Mouse (Mus musculus): ENCODE results near the gene Rab4a. TPM values are rescaled to one million over a fixed set of nuclear protein-coding genes. Genes with fewer than 3 reads are reported as not detected.

The Rab4a gene
- polyA plus RNA-seq, 1 experiment from 2014 or later = 68.9 TPM

- WGBS = 42% methylated on average over 12 of the region's 12 CpGs
- no peaks in the 10 kb centered on the region for H3K9me3 ChIP-seq
- no peak for DNase-seq (ENCODE audit: low spot score)
- H3K4me3 ChIP-seq = no peak overlapping the region
- H3K36me3 ChIP-seq = no peaks in the 10 kb centered on the region
- H3K27me3 ChIP-seq (ENCODE audit: insufficient read depth, poor library complexity, severe bottlenecking) = peaks cover 12% of the 10 kb centered on the region
- no peak overlapping the region for H3K27ac ChIP-seq
- H3K4me1 ChIP-seq = peaks cover 26% of the 10 kb centered on the region
Observed at GRCm38 (mm10) chr8:123773468-123773867, 32.3 kb upstream of the Rab4a start.

- Histone ChIP-seq H3K4me1 (peaks cover 19% of the 10 kb centered on the region), H3K9me3 (no peaks in the 10 kb centered on the region), H3K36me3 (no peaks in the 10 kb centered on the region), H3K4me3 (no peak overlapping the region), H3K27ac (no peak overlapping the region), H3K27me3 (ENCODE audit: insufficient read depth, poor library complexity, severe bottlenecking) (peaks cover 12% of the 10 kb centered on the region)
- no peak for DNase-seq (ENCODE audit: low spot score)
- 93% methylated on average over 1 of the region's 1 CpGs for WGBS
Observed at GRCm38 (mm10) chr8:123774491-123774890, 31.3 kb upstream of the Rab4a start.

GRCm38 (mm10) chr8:123777319-123777718 is 28.5 kb upstream of the Rab4a start:
- H3K9me3 ChIP-seq = no peaks in the 10 kb centered on the region
- 54% methylated on average over 7 of the region's 7 CpGs for WGBS
- no peaks in the 10 kb centered on the region for H3K36me3 ChIP-seq
- DNase-seq (ENCODE audit: low spot score) = no peak
- no peak overlapping the region for H3K27ac ChIP-seq
- peaks cover 31% of the 10 kb centered on the region for H3K4me1 ChIP-seq
- H3K4me3 ChIP-seq = no peak overlapping the region
- H3K27me3 ChIP-seq (ENCODE audit: insufficient read depth, poor library complexity, severe bottlenecking) = peaks cover 13% of the 10 kb centered on the region

GRCm38 (mm10) chr8:123780471-123780870 is 25.3 kb upstream of the Rab4a start:
- DNase-seq (ENCODE audit: low spot score) = no peak
- peaks cover 6% of the 10 kb centered on the region for H3K27me3 ChIP-seq (ENCODE audit: insufficient read depth, poor library complexity, severe bottlenecking)
- no peaks in the 10 kb centered on the region for H3K9me3 ChIP-seq
- H3K27ac ChIP-seq = no peak overlapping the region
- H3K4me1 ChIP-seq = peaks cover 28% of the 10 kb centered on the region
- no peak overlapping the region for H3K4me3 ChIP-seq
- no peaks in the 10 kb centered on the region for H3K36me3 ChIP-seq
- WGBS = 57% methylated on average over 3 of the region's 3 CpGs

GRCm38 (mm10) chr8:123781256-123781655 is 24.5 kb upstream of the Rab4a start:
- 53% methylated on average over 8 of the region's 8 CpGs for WGBS
- H3K4me1 ChIP-seq = peaks cover 27% of the 10 kb centered on the region
- H3K27me3 ChIP-seq (ENCODE audit: insufficient read depth, poor library complexity, severe bottlenecking) = peaks cover 7% of the 10 kb centered on the region
- no peak for DNase-seq (ENCODE audit: low spot score)
- no peaks in the 10 kb centered on the region for H3K9me3 ChIP-seq
- H3K36me3 ChIP-seq = no peaks in the 10 kb centered on the region
- no peak overlapping the region for H3K27ac ChIP-seq
- H3K4me3 ChIP-seq = no peak overlapping the region

GRCm38 (mm10) chr8:123783525-123784249 is 22.1 kb upstream of the Rab4a start:
- Histone ChIP-seq H3K36me3 (no peaks in the 10 kb centered on the region), H3K4me1 (peaks cover 28% of the 10 kb centered on the region), H3K27me3 (ENCODE audit: insufficient read depth, poor library complexity, severe bottlenecking) (peaks cover 14% of the 10 kb centered on the region), H3K27ac (no peak overlapping the region), H3K4me3 (no peak overlapping the region), H3K9me3 (no peaks in the 10 kb centered on the region)
- peak; percentile 89 for DNase-seq (ENCODE audit: low spot score)
- WGBS = 14% methylated on average over 6 of the region's 6 CpGs

- Histone ChIP-seq H3K4me3 (no peak overlapping the region), H3K36me3 (no peaks in the 10 kb centered on the region), H3K9me3 (no peaks in the 10 kb centered on the region), H3K27ac (no peak overlapping the region), H3K4me1 (peaks cover 24% of the 10 kb centered on the region), H3K27me3 (ENCODE audit: insufficient read depth, poor library complexity, severe bottlenecking) (peaks cover 21% of the 10 kb centered on the region)
- DNase-seq (ENCODE audit: low spot score) = no peak
- WGBS = 78% methylated on average over 6 of the region's 6 CpGs
Observed at GRCm38 (mm10) chr8:123786166-123786565, 19.6 kb upstream of the Rab4a start.

- no peaks in the 10 kb centered on the region for H3K9me3 ChIP-seq
- DNase-seq (ENCODE audit: low spot score) = no peak
- H3K4me1 ChIP-seq = peaks cover 25% of the 10 kb centered on the region
- H3K36me3 ChIP-seq = no peaks in the 10 kb centered on the region
- peaks cover 26% of the 10 kb centered on the region for H3K27me3 ChIP-seq (ENCODE audit: insufficient read depth, poor library complexity, severe bottlenecking)
- whole genome bisulfite sequencing = 70% methylated on average over 6 of the region's 6 CpGs
- H3K27ac ChIP-seq = no peak overlapping the region
- H3K4me3 ChIP-seq = no peak overlapping the region
Observed at GRCm38 (mm10) chr8:123786644-123787043, 19.1 kb upstream of the Rab4a start.

- DNase-seq (ENCODE audit: low spot score) = no peak
- Histone ChIP-seq H3K9me3 (no peaks in the 10 kb centered on the region), H3K4me1 (peaks cover 28% of the 10 kb centered on the region), H3K27me3 (ENCODE audit: insufficient read depth, poor library complexity, severe bottlenecking) (peaks cover 24% of the 10 kb centered on the region), H3K27ac (no peak overlapping the region), H3K4me3 (peak overlapping the region; percentile 35), H3K36me3 (no peaks in the 10 kb centered on the region)
- WGBS = 36% methylated on average over 21 of the region's 21 CpGs
Observed at GRCm38 (mm10) chr8:123787254-123787897, 18.4 kb upstream of the Rab4a start.

- Histone ChIP-seq H3K4me1 (peaks cover 27% of the 10 kb centered on the region), H3K36me3 (no peaks in the 10 kb centered on the region), H3K9me3 (no peaks in the 10 kb centered on the region), H3K4me3 (no peak overlapping the region), H3K27ac (no peak overlapping the region), H3K27me3 (ENCODE audit: insufficient read depth, poor library complexity, severe bottlenecking) (peaks cover 23% of the 10 kb centered on the region)
- 58% methylated on average over 14 of the region's 14 CpGs for WGBS
- no peak for DNase-seq (ENCODE audit: low spot score)
Observed at GRCm38 (mm10) chr8:123788416-123789170, 17.2 kb upstream of the Rab4a start.

- Histone ChIP-seq H3K4me1 (peaks cover 20% of the 10 kb centered on the region; the same call in 1 of the 2 replicates), H3K4me3 (no peak overlapping the region), H3K27ac (no peak overlapping the region), H3K36me3 (no peaks in the 10 kb centered on the region), H3K9me3 (no peaks in the 10 kb centered on the region), H3K27me3 (ENCODE audit: insufficient read depth, poor library complexity, severe bottlenecking) (peaks cover 23% of the 10 kb centered on the region)
- WGBS = 65% methylated on average over 9 of the region's 9 CpGs
- no peak for DNase-seq (ENCODE audit: low spot score)
Observed at GRCm38 (mm10) chr8:123789461-123789860, 16.3 kb upstream of the Rab4a start.

GRCm38 (mm10) chr8:123789970-123790369 is 15.8 kb upstream of the Rab4a start:
- no peaks in the 10 kb centered on the region for H3K36me3 ChIP-seq
- peak; percentile 92 for DNase-seq (ENCODE audit: low spot score)
- peaks cover 23% of the 10 kb centered on the region for H3K27me3 ChIP-seq (ENCODE audit: insufficient read depth, poor library complexity, severe bottlenecking)
- H3K9me3 ChIP-seq = no peaks in the 10 kb centered on the region
- no peak overlapping the region for H3K27ac ChIP-seq
- H3K4me3 ChIP-seq = no peak overlapping the region
- peaks cover 20% of the 10 kb centered on the region; the same call in 1 of the 2 replicates for H3K4me1 ChIP-seq
- under 1% methylated on average over 4 of the region's 4 CpGs for WGBS
